Mouse (Mus musculus) small intestine, adult 2 months (tissue): ENCODE measurements around the gene Gdf9.

Experiments used
- CTCF ChIP-seq: fragments of 200-500 bp; IDR thresholded peaks from 2 replicates; pipeline ENCODE4 v1.5.1; 2012; ENCODE audit warnings: low read depth, mild to moderate bottlenecking, control low read depth, inconsistent platforms, low read length, moderate library complexity, mixed read lengths; ENCODE audit not compliant: insufficient replicate concordance, insufficient read length; ENCODE audit errors: extremely low read depth
- POLR2A ChIP-seq: fragments of 200-500 bp; IDR thresholded peaks from 2 replicates; pipeline ENCODE4 v1.6.1; 2012; ENCODE audit warnings: low read depth, mild to moderate bottlenecking, control low read depth, inconsistent platforms, low read length, moderate library complexity

DNA sequence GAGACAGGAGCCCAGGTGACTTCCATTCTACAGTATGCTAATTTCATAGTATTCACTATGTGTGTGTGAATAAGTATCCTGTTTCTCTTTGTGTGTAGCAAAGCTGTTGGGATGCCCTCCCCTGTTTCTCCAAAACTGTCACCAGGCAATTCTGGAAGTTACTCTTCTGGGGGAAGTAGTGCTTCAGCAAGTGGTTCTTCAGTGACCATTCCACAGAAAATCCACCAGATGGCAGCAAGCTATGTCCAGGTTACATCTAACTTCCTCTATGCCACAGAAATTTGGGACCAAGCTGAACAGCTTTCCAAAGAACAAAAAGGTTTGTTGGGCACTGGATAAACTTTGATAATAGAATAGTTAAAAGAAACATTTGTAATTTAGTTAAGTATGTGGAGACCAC, 19.1 kb upstream of the Gdf9 start:
- TF ChIP-seq CTCF (no peak), POLR2A (no peak)
